Mouse (Mus musculus) lung, adult 2 months (tissue): ENCODE data around the gene Bcat1.

Experiments
- CTCF ChIP-seq: fragments of 200-500 bp; IDR thresholded peaks from 2 replicates; pipeline ENCODE4 v1.5.1; 2011; ENCODE audit warnings: mild to moderate bottlenecking, low read length, control low read depth; ENCODE audit not compliant: insufficient read depth
- POLR2A ChIP-seq: fragments of 200-500 bp; IDR thresholded peaks from 2 replicates; pipeline ENCODE4 v1.6.1; 2011; ENCODE audit warnings: low read depth, mild to moderate bottlenecking, control low read depth, low read length, borderline replicate concordance; ENCODE audit errors: extremely low read depth

DNA sequence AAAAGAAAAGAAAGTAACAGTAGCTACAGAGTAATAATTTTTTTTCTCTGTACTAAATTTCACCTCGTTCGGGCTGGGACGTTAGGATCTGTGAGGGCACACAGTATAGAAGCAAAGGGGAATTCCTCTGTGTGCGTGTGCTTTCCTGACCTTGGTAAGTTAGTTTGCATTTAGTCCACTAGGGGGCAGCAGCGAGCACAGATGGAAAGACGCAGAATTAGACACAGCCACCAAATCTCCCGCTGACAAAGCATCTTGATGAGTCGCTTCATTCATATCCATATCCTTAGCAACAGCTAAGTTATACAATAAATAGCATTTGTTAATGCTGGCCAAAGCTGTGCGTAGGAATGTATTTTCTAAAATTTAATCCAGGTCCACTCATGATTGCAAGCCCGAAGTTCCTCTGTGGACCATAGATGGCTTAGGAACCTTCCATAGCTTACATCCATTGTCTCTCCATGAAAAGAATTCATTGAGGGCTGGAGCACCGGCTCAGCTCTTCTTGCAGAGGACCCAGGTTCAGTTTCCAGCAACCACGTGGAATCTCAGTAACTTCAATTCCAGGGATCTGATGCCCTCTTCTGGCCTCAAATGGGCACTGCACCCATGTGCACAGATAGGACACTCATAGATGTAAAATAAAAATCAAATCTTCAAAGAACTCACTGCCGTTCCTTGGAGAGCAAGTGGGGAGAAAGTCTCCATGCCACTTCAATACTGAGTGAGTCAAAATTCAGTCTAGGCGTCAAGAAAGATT lies 52.8 kb downstream of the Bcat1 start:
- peak; percentile 33 for TF ChIP-seq CTCF
- no peak for TF ChIP-seq POLR2A
